In the genomic region with DNA sequence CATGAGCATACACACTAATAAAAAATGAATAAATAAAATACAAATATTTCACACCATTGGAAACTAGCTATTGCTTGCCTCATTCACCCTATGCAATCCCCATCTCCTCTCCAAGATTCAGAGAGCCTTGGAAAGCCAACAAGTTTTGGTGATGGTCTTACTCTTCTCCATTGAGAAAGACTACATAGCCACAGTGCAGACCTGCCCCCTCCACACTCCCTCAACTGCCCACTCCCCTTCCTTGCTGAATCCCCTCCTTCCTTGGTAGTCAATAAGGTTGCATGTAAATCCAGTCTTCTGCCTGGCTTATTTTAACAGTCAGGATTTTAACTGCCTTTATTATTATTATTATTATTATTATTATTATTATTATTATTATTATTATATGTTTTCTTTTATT, we compare ENCODE assay signal across 20 mouse cellular contexts. TPM values are rescaled to one million over a fixed set of nuclear protein-coding genes. Genes with fewer than 3 reads are reported as not detected.
DNase-seq lines count a peak whose midpoint lies in the region; ATAC-seq lines count a peak whose summit lies in the region.
"Had no signal": no experiment of that assay in that cellular context is flagged by ENCODE, and none has a peak within 500 bp of the region (broad histone marks: within the 10 kb centered on the region; RNA-seq: fewer than 3 reads in every experiment).

No protein-coding gene starts in this region.

- H3K4me3 ChIP-seq in lung, embryonic 15.5 days = no peak overlapping the region
- H3K4me3 ChIP-seq in neural tube, embryonic 14.5 days (ENCODE audit: low read depth, low read length) = no peak overlapping the region
- H3K4me3 ChIP-seq in neural tube, embryonic 15.5 days (replicated peaks) = no peak overlapping the region
- no peak overlapping the region for H3K4me3 ChIP-seq in midbrain, embryonic 13.5 days (replicated peaks)
- H3K4me3 ChIP-seq: embryonic facial prominence, embryonic 10.5 days; embryonic facial prominence, embryonic 12.5 days; forebrain, embryonic 13.5 days; forebrain, embryonic 15.5 days had no signal

- no peak overlapping the region for H3K9ac ChIP-seq in lung, embryonic 15.5 days
- H3K9ac ChIP-seq in neural tube, embryonic 14.5 days (replicated peaks; ENCODE audit: low read depth, low read length) = no peak overlapping the region
- no peak overlapping the region for H3K9ac ChIP-seq in neural tube, embryonic 15.5 days (replicated peaks)
- no peak overlapping the region for H3K9ac ChIP-seq in midbrain, embryonic 13.5 days (replicated peaks)
- H3K9ac ChIP-seq: embryonic facial prominence, embryonic 12.5 days; forebrain, embryonic 13.5 days; forebrain, embryonic 15.5 days; forebrain, postnatal 0 days had no signal

- DNase-seq in lung, postnatal 25 days (ENCODE audit: low spot score) = no peak
- DNase-seq: adrenal gland, adult 2 months; adrenal gland, postnatal 10 days; adrenal gland, postnatal 25 days; cerebellum, adult 11 months; cerebellum, adult 18-20 months; cerebellum, adult 8-10 months; cerebellum, adult 9-11 months; cerebellum, postnatal 14 days; cerebellum, postnatal 36 days; forebrain, postnatal 0 days had no signal

- H3K9me3 ChIP-seq in lung, embryonic 15.5 days = no peaks in the 10 kb centered on the region
- no peaks in the 10 kb centered on the region for H3K9me3 ChIP-seq in neural tube, embryonic 14.5 days (ENCODE audit: control insufficient read depth, low read length)
- H3K9me3 ChIP-seq in neural tube, embryonic 15.5 days (replicated peaks) = no peaks in the 10 kb centered on the region
- no peaks in the 10 kb centered on the region; the same call in 1 of the 2 replicates for H3K9me3 ChIP-seq in midbrain, embryonic 13.5 days
- H3K9me3 ChIP-seq: embryonic facial prominence, embryonic 10.5 days; embryonic facial prominence, embryonic 12.5 days; forebrain, embryonic 13.5 days; forebrain, embryonic 15.5 days had no signal

- H3K27ac ChIP-seq in lung, embryonic 15.5 days = 0 out of 2 replicates have a peak overlapping the region, but pooled peaks have one; percentile 15
- H3K27ac ChIP-seq in neural tube, embryonic 14.5 days (ENCODE audit: low read depth, low read length) = no peak overlapping the region; the same call in 1 of the 2 replicates
- H3K27ac ChIP-seq in neural tube, embryonic 15.5 days (replicated peaks) = peak overlapping the region; percentile 55; the same call in 1 of the 2 replicates
- H3K27ac ChIP-seq in midbrain, embryonic 13.5 days = no peak overlapping the region
- H3K27ac ChIP-seq: embryonic facial prominence, embryonic 10.5 days; embryonic facial prominence, embryonic 12.5 days; forebrain, embryonic 13.5 days; forebrain, embryonic 15.5 days had no signal

- H3K4me1 ChIP-seq in lung, embryonic 15.5 days = 0 out of 2 replicates have a peak, but pooled peaks cover 10% of the 10 kb centered on the region
- H3K4me1 ChIP-seq in neural tube, embryonic 14.5 days (ENCODE audit: control insufficient read depth, insufficient read depth, low read length) = no peaks in the 10 kb centered on the region
- H3K4me1 ChIP-seq in neural tube, embryonic 15.5 days = peaks cover 6% of the 10 kb centered on the region; the same call in 1 of the 2 replicates
- H3K4me1 ChIP-seq in midbrain, embryonic 13.5 days (replicated peaks) = no peaks in the 10 kb centered on the region
- H3K4me1 ChIP-seq: embryonic facial prominence, embryonic 12.5 days; forebrain, embryonic 13.5 days; forebrain, embryonic 15.5 days had no signal

- no peaks in the 10 kb centered on the region for H3K27me3 ChIP-seq in lung, embryonic 15.5 days
- no peaks in the 10 kb centered on the region for H3K27me3 ChIP-seq in neural tube, embryonic 14.5 days (ENCODE audit: control insufficient read depth, insufficient read depth, low read length)
- H3K27me3 ChIP-seq in neural tube, embryonic 15.5 days (replicated peaks) = no peaks in the 10 kb centered on the region
- no peaks in the 10 kb centered on the region for H3K27me3 ChIP-seq in midbrain, embryonic 13.5 days
- H3K27me3 ChIP-seq: embryonic facial prominence, embryonic 12.5 days had no signal

- ATAC-seq in lung, embryonic 15.5 days (ENCODE audit: borderline replicate concordance, extremely low read depth, low FRiP score, low TSS enrichment) = no peak
- ATAC-seq in neural tube, embryonic 14.5 days (ENCODE audit: low read depth) = peak; percentile 69; the same call in 1 of the 2 replicates
- no peak for ATAC-seq in neural tube, embryonic 15.5 days (ENCODE audit: low FRiP score)
- no peak for ATAC-seq in midbrain, embryonic 13.5 days
- ATAC-seq: forebrain, embryonic 13.5 days; forebrain, embryonic 15.5 days; forebrain, postnatal 0 days had no signal

- H3K4me2 ChIP-seq in lung, embryonic 15.5 days = no peak overlapping the region
- no peak overlapping the region for H3K4me2 ChIP-seq in neural tube, embryonic 14.5 days (ENCODE audit: low read depth, low read length)
- no peak overlapping the region for H3K4me2 ChIP-seq in neural tube, embryonic 15.5 days
- H3K4me2 ChIP-seq in midbrain, embryonic 13.5 days (replicated peaks) = no peak overlapping the region
- H3K4me2 ChIP-seq: embryonic facial prominence, embryonic 12.5 days; forebrain, embryonic 13.5 days; forebrain, embryonic 15.5 days had no signal

- H3K36me3 ChIP-seq in lung, embryonic 15.5 days = no peaks in the 10 kb centered on the region
- H3K36me3 ChIP-seq in neural tube, embryonic 14.5 days (ENCODE audit: control insufficient read depth, insufficient read depth, low read length) = no peaks in the 10 kb centered on the region
- H3K36me3 ChIP-seq in neural tube, embryonic 15.5 days = no peaks in the 10 kb centered on the region
- H3K36me3 ChIP-seq in midbrain, embryonic 13.5 days = no peaks in the 10 kb centered on the region
- H3K36me3 ChIP-seq: embryonic facial prominence, embryonic 10.5 days; embryonic facial prominence, embryonic 12.5 days; forebrain, embryonic 15.5 days had no signal

RNA-seq across cellular contexts. Expression of a gene that starts 41.6 kb away (rescaled TPM):
- 0.57 TPM in 1 of 2 replicates, not detected in the other for polyA plus RNA-seq in lung, embryonic 15.5 days (2015; fragmentation: Nextera tagmentation; extraction: Ambion mirVana)
- 202 and 248 TPM in 2 replicates for polyA plus RNA-seq in neural tube, embryonic 14.5 days (2014; fragmentation: Nextera tagmentation; extraction: Ambion mirVana)
- polyA plus RNA-seq in neural tube, embryonic 15.5 days (2015; fragmentation: Nextera tagmentation; extraction: Ambion mirVana) = 237 and 269 TPM in 2 replicates
- 147 and 154 TPM in 2 replicates for polyA plus RNA-seq in midbrain, embryonic 13.5 days (2015; fragmentation: Nextera tagmentation; extraction: Ambion mirVana)
- polyA plus RNA-seq: adrenal gland, adult 2 months; C2C12 had no signal

Comparison
In these comparisons a context has a peak if more than half of its experiments do, and no peak if none do; other contexts are left out.
1. H3K27ac ChIP-seq: peak in lung, embryonic 15.5 days (single experiment) and neural tube, embryonic 15.5 days (single experiment); none in neural tube, embryonic 14.5 days (single experiment) and midbrain, embryonic 13.5 days (single experiment).
2. RNA of a gene that starts 41.6 kb away (polyA plus RNA-seq): 237 to 269 TPM in neural tube, embryonic 15.5 days, 202 to 248 TPM in neural tube, embryonic 14.5 days and 147 to 154 TPM in midbrain, embryonic 13.5 days; 0.57 TPM in lung, embryonic 15.5 days; every median in the first group is over 10 times any median in the second.